Mouse (Mus musculus): ENCODE measurements around the gene Crtac1. TPM values are rescaled to one million over a fixed set of nuclear protein-coding genes. Genes with fewer than 3 reads are reported as not detected.

The Crtac1 gene
- polyA plus RNA-seq, 1 experiment from 2014 or later = 0.44 TPM

GRCm38 (mm10) chr19:42260486-42260885 is 171.1 kb downstream of the Crtac1 start:
- no peaks in the 10 kb centered on the region for H3K4me1 ChIP-seq (ENCODE audit: insufficient read depth, low read depth, low read length)
- no peak overlapping the region for H3K4me2 ChIP-seq (replicated peaks; ENCODE audit: low read depth, low read length)
- H3K9ac ChIP-seq (replicated peaks; ENCODE audit: low read depth) = no peak overlapping the region
- no peak overlapping the region for H3K27ac ChIP-seq (ENCODE audit: low read length)
- no peak for DNase-seq (ENCODE audit: low spot score)
- TF ChIP-seq EP300 (IDR thresholded peaks at IDR 0.05) (no peak), CTCF (IDR thresholded peaks at IDR 0.05) (no peak)
- no peak overlapping the region for H3K4me3 ChIP-seq (ENCODE audit: low read depth, low read length)
- H3K27me3 ChIP-seq (replicated peaks; ENCODE audit: insufficient read depth, low read length) = no peaks in the 10 kb centered on the region
- ATAC-seq = no peak
- no peaks in the 10 kb centered on the region for H3K9me3 ChIP-seq (ENCODE audit: low read length)
- no peaks in the 10 kb centered on the region for H3K36me3 ChIP-seq (ENCODE audit: insufficient read depth, low read length)
- 57% methylated on average over 8 of the region's 8 CpGs for WGBS

- WGBS = 57% methylated on average over 5 of the region's 5 CpGs
- ATAC-seq = peak; percentile 56
- H3K9ac ChIP-seq (replicated peaks; ENCODE audit: low read depth) = no peak overlapping the region
- no peak overlapping the region for H3K27ac ChIP-seq (ENCODE audit: low read length)
- no peak overlapping the region for H3K4me2 ChIP-seq (replicated peaks; ENCODE audit: low read depth, low read length)
- TF ChIP-seq EP300 (IDR thresholded peaks at IDR 0.05) (0 out of 2 replicates have a peak, but pooled peaks have one; percentile 10), CTCF (IDR thresholded peaks at IDR 0.05) (no peak)
- no peaks in the 10 kb centered on the region for H3K36me3 ChIP-seq (ENCODE audit: insufficient read depth, low read length)
- peak; percentile 33 for DNase-seq (ENCODE audit: low spot score)
- H3K4me3 ChIP-seq (ENCODE audit: low read depth, low read length) = no peak overlapping the region
- no peaks in the 10 kb centered on the region for H3K9me3 ChIP-seq (ENCODE audit: low read length)
- peaks cover 6% of the 10 kb centered on the region for H3K27me3 ChIP-seq (replicated peaks; ENCODE audit: insufficient read depth, low read length)
- H3K4me1 ChIP-seq (ENCODE audit: insufficient read depth, low read depth, low read length) = no peaks in the 10 kb centered on the region
Observed at GRCm38 (mm10) chr19:42258596-42258995, 173.0 kb downstream of the Crtac1 start.

GRCm38 (mm10) chr19:42258031-42258430 is 173.6 kb downstream of the Crtac1 start:
- Histone ChIP-seq H3K4me1 (ENCODE audit: insufficient read depth, low read depth, low read length) (no peaks in the 10 kb centered on the region), H3K9ac (replicated peaks; ENCODE audit: low read depth) (no peak overlapping the region), H3K27me3 (replicated peaks; ENCODE audit: insufficient read depth, low read length) (peaks cover 6% of the 10 kb centered on the region), H3K4me2 (replicated peaks; ENCODE audit: low read depth, low read length) (no peak overlapping the region), H3K9me3 (ENCODE audit: low read length) (no peaks in the 10 kb centered on the region), H3K27ac (ENCODE audit: low read length) (no peak overlapping the region), H3K36me3 (ENCODE audit: insufficient read depth, low read length) (no peaks in the 10 kb centered on the region), H3K4me3 (ENCODE audit: low read depth, low read length) (no peak overlapping the region)
- TF ChIP-seq EP300 (IDR thresholded peaks at IDR 0.05) (no peak), CTCF (IDR thresholded peaks at IDR 0.05) (no peak)
- DNase-seq (ENCODE audit: low spot score) = no peak
- 76% methylated on average over 3 of the region's 3 CpGs for WGBS
- ATAC-seq = no peak

- no peak overlapping the region for H3K9ac ChIP-seq (replicated peaks; ENCODE audit: low read depth)
- no peaks in the 10 kb centered on the region for H3K36me3 ChIP-seq (ENCODE audit: insufficient read depth, low read length)
- no peak for ATAC-seq
- no peaks in the 10 kb centered on the region for H3K9me3 ChIP-seq (ENCODE audit: low read length)
- H3K27ac ChIP-seq (ENCODE audit: low read length) = no peak overlapping the region
- no peak for TF ChIP-seq EP300 (IDR thresholded peaks at IDR 0.05)
- no peak for TF ChIP-seq CTCF (IDR thresholded peaks at IDR 0.05)
- H3K4me2 ChIP-seq (replicated peaks; ENCODE audit: low read depth, low read length) = no peak overlapping the region
- no peak for DNase-seq (ENCODE audit: low spot score)
- H3K4me1 ChIP-seq (ENCODE audit: insufficient read depth, low read depth, low read length) = no peaks in the 10 kb centered on the region
- no peak overlapping the region for H3K4me3 ChIP-seq (ENCODE audit: low read depth, low read length)
- 86% methylated on average over 12 of the region's 12 CpGs for WGBS
- peaks cover 6% of the 10 kb centered on the region for H3K27me3 ChIP-seq (replicated peaks; ENCODE audit: insufficient read depth, low read length)
Observed at GRCm38 (mm10) chr19:42257241-42257635, 174.3 kb downstream of the Crtac1 start.

- DNase-seq (ENCODE audit: low spot score) = no peak
- Histone ChIP-seq H3K4me2 (replicated peaks; ENCODE audit: low read depth, low read length) (no peak overlapping the region), H3K27ac (ENCODE audit: low read length) (no peak overlapping the region), H3K9me3 (ENCODE audit: low read length) (no peaks in the 10 kb centered on the region), H3K9ac (replicated peaks; ENCODE audit: low read depth) (no peak overlapping the region), H3K36me3 (ENCODE audit: insufficient read depth, low read length) (no peaks in the 10 kb centered on the region), H3K27me3 (replicated peaks; ENCODE audit: insufficient read depth, low read length) (peaks cover 6% of the 10 kb centered on the region), H3K4me3 (ENCODE audit: low read depth, low read length) (no peak overlapping the region), H3K4me1 (ENCODE audit: insufficient read depth, low read depth, low read length) (no peaks in the 10 kb centered on the region)
- TF ChIP-seq EP300 (IDR thresholded peaks at IDR 0.05) = no peak
- TF ChIP-seq CTCF (IDR thresholded peaks at IDR 0.05) = no peak
- ATAC-seq = no peak
- WGBS = 79% methylated on average over 12 of the region's 12 CpGs
Observed at GRCm38 (mm10) chr19:42256611-42257240, 174.9 kb downstream of the Crtac1 start.

GRCm38 (mm10) chr19:42255784-42256610 is 175.6 kb downstream of the Crtac1 start:
- no peaks in the 10 kb centered on the region for H3K36me3 ChIP-seq (ENCODE audit: insufficient read depth, low read length)
- peak; percentile 47 for TF ChIP-seq CTCF (IDR thresholded peaks at IDR 0.05)
- no peak for TF ChIP-seq EP300 (IDR thresholded peaks at IDR 0.05)
- peak; percentile 88 for DNase-seq (ENCODE audit: low spot score)
- H3K4me2 ChIP-seq (replicated peaks; ENCODE audit: low read depth, low read length) = 0 out of 2 replicates have a peak overlapping the region, but pooled peaks have one; percentile 19
- peak; percentile 93 for ATAC-seq
- no peaks in the 10 kb centered on the region for H3K4me1 ChIP-seq (ENCODE audit: insufficient read depth, low read depth, low read length)
- no peak overlapping the region for H3K27ac ChIP-seq (ENCODE audit: low read length)
- no peak overlapping the region; the same call in 1 of the 2 replicates for H3K4me3 ChIP-seq (ENCODE audit: low read depth, low read length)
- no peak overlapping the region for H3K9ac ChIP-seq (replicated peaks; ENCODE audit: low read depth)
- no peaks in the 10 kb centered on the region for H3K9me3 ChIP-seq (ENCODE audit: low read length)
- H3K27me3 ChIP-seq (replicated peaks; ENCODE audit: insufficient read depth, low read length) = peaks cover 6% of the 10 kb centered on the region
- 4% methylated on average over 29 of the region's 42 CpGs for WGBS
